Mouse (Mus musculus): ENCODE results near the gene Gm4353. TPM values are rescaled to one million over a fixed set of nuclear protein-coding genes. Genes with fewer than 3 reads are reported as not detected.
A peak's percentile ranks its signal among the peaks of the same experiment; 100 is the strongest.

Gm4353 gene
- polyA plus RNA-seq, 1 experiment: 1.1 TPM

- H3K4me1 ChIP-seq (replicated peaks; ENCODE audit: control insufficient read depth, insufficient read depth, low read length): peaks cover 2% of the 10 kb centered on the region; the same call in 1 of the 2 replicates
- WGBS: under 1% methylated on average over 19 of the region's 19 CpGs
- peak overlapping the region; percentile 63 for H3K4me3 ChIP-seq (ENCODE audit: control insufficient read depth, insufficient read depth, low read length)
- H3K27me3 ChIP-seq (ENCODE audit: control insufficient read depth, insufficient read depth, low read length): no peaks in the 10 kb centered on the region
- H3K27ac ChIP-seq (ENCODE audit: control insufficient read depth, insufficient read depth, low read length): peak overlapping the region; percentile 6; the same call in 1 of the 2 replicates
- DNase-seq: no peak
- H3K36me3 ChIP-seq (ENCODE audit: control insufficient read depth, insufficient read depth, low read length): no peaks in the 10 kb centered on the region
- TF ChIP-seq CTCF (IDR thresholded peaks at IDR 0.05; ENCODE audit: borderline replicate concordance, control insufficient read depth, extremely low read depth, insufficient read depth, low read length, poor library complexity): no peak
- TF ChIP-seq POLR2A (IDR thresholded peaks at IDR 0.05; ENCODE audit: control insufficient read depth, extremely low read depth, insufficient read depth, low read length, poor library complexity): no peak
These were observed 9.0 kb upstream of the Gm4353 start for GRCm38 (mm10) chr7:116093466-116093850.

GRCm38 (mm10) chr7:116092710-116093465 lies 8.5 kb upstream of the Gm4353 start:
- no peaks in the 10 kb centered on the region for H3K36me3 ChIP-seq (ENCODE audit: control insufficient read depth, insufficient read depth, low read length)
- WGBS: under 1% methylated on average over 38 of the region's 38 CpGs
- peaks cover 2% of the 10 kb centered on the region; the same call in 1 of the 2 replicates for H3K4me1 ChIP-seq (replicated peaks; ENCODE audit: control insufficient read depth, insufficient read depth, low read length)
- DNase-seq: peak; percentile 95
- peak overlapping the region; percentile 63 for H3K4me3 ChIP-seq (ENCODE audit: control insufficient read depth, insufficient read depth, low read length)
- H3K27me3 ChIP-seq (ENCODE audit: control insufficient read depth, insufficient read depth, low read length): no peaks in the 10 kb centered on the region
- peak overlapping the region; percentile 28; the same call in 1 of the 2 replicates for H3K27ac ChIP-seq (ENCODE audit: control insufficient read depth, insufficient read depth, low read length)
- TF ChIP-seq POLR2A (IDR thresholded peaks at IDR 0.05; ENCODE audit: control insufficient read depth, extremely low read depth, insufficient read depth, low read length, poor library complexity) (peak; percentile 83), CTCF (IDR thresholded peaks at IDR 0.05; ENCODE audit: borderline replicate concordance, control insufficient read depth, extremely low read depth, insufficient read depth, low read length, poor library complexity) (peak; percentile 64; the same call in 1 of the 2 replicates)

GRCm38 (mm10) chr7:116060739-116061138 lies 23.7 kb downstream of the Gm4353 start:
- Histone ChIP-seq H3K4me1 (replicated peaks; ENCODE audit: control insufficient read depth, insufficient read depth, low read length) (no peaks in the 10 kb centered on the region), H3K27me3 (ENCODE audit: control insufficient read depth, insufficient read depth, low read length) (no peaks in the 10 kb centered on the region), H3K27ac (ENCODE audit: control insufficient read depth, insufficient read depth, low read length) (no peak overlapping the region), H3K36me3 (ENCODE audit: control insufficient read depth, insufficient read depth, low read length) (no peaks in the 10 kb centered on the region), H3K4me3 (ENCODE audit: control insufficient read depth, insufficient read depth, low read length) (no peak overlapping the region)
- DNase-seq: no peak
- TF ChIP-seq CTCF (IDR thresholded peaks at IDR 0.05; ENCODE audit: borderline replicate concordance, control insufficient read depth, extremely low read depth, insufficient read depth, low read length, poor library complexity) (no peak), POLR2A (IDR thresholded peaks at IDR 0.05; ENCODE audit: control insufficient read depth, extremely low read depth, insufficient read depth, low read length, poor library complexity) (no peak)
- WGBS: 77% methylated on average over 1 of the region's 1 CpGs

GRCm38 (mm10) chr7:116040470-116041019 lies 43.9 kb downstream of the Gm4353 start:
- no peak overlapping the region for H3K27ac ChIP-seq (ENCODE audit: control insufficient read depth, insufficient read depth, low read length)
- no peak overlapping the region for H3K4me3 ChIP-seq (ENCODE audit: control insufficient read depth, insufficient read depth, low read length)
- peaks cover 12% of the 10 kb centered on the region for H3K27me3 ChIP-seq (ENCODE audit: control insufficient read depth, insufficient read depth, low read length)
- no peaks in the 10 kb centered on the region for H3K36me3 ChIP-seq (ENCODE audit: control insufficient read depth, insufficient read depth, low read length)
- WGBS: 41% methylated on average over 15 of the region's 15 CpGs
- H3K4me1 ChIP-seq (replicated peaks; ENCODE audit: control insufficient read depth, insufficient read depth, low read length): peaks cover 4% of the 10 kb centered on the region
- DNase-seq: no peak
- TF ChIP-seq POLR2A (IDR thresholded peaks at IDR 0.05; ENCODE audit: control insufficient read depth, extremely low read depth, insufficient read depth, low read length, poor library complexity) (no peak), CTCF (IDR thresholded peaks at IDR 0.05; ENCODE audit: borderline replicate concordance, control insufficient read depth, extremely low read depth, insufficient read depth, low read length, poor library complexity) (no peak)

- DNase-seq: peak; percentile 78
- H3K36me3 ChIP-seq (ENCODE audit: control insufficient read depth, insufficient read depth, low read length): no peaks in the 10 kb centered on the region
- H3K4me1 ChIP-seq (replicated peaks; ENCODE audit: control insufficient read depth, insufficient read depth, low read length): peaks cover 4% of the 10 kb centered on the region
- WGBS: 2% methylated on average over 48 of the region's 48 CpGs
- peak overlapping the region; percentile 41 for H3K4me3 ChIP-seq (ENCODE audit: control insufficient read depth, insufficient read depth, low read length)
- H3K27me3 ChIP-seq (ENCODE audit: control insufficient read depth, insufficient read depth, low read length): peaks cover 15% of the 10 kb centered on the region
- H3K27ac ChIP-seq (ENCODE audit: control insufficient read depth, insufficient read depth, low read length): no peak overlapping the region
- TF ChIP-seq CTCF (IDR thresholded peaks at IDR 0.05; ENCODE audit: borderline replicate concordance, control insufficient read depth, extremely low read depth, insufficient read depth, low read length, poor library complexity): peak; percentile 70; the same call in 1 of the 2 replicates
- TF ChIP-seq POLR2A (IDR thresholded peaks at IDR 0.05; ENCODE audit: control insufficient read depth, extremely low read depth, insufficient read depth, low read length, poor library complexity): no peak
These were observed 44.6 kb downstream of the Gm4353 start for GRCm38 (mm10) chr7:116039538-116040466.

GRCm38 (mm10) chr7:116039196-116039537 lies 45.3 kb downstream of the Gm4353 start, which contains the start of gene 1110004F10Rik:
Gene 1110004F10Rik, plus strand, starts transcription at chr7:116039397.
- H3K27ac ChIP-seq (ENCODE audit: control insufficient read depth, insufficient read depth, low read length): no peak within 1 kb of the TSS
- H3K36me3 ChIP-seq (ENCODE audit: control insufficient read depth, insufficient read depth, low read length): no peaks in the 10 kb centered on the region
- H3K27me3 ChIP-seq (ENCODE audit: control insufficient read depth, insufficient read depth, low read length): peaks cover 19% of the 10 kb centered on the region
- H3K4me1 ChIP-seq (replicated peaks; ENCODE audit: control insufficient read depth, insufficient read depth, low read length): peaks cover 4% of the 10 kb centered on the region
- TF ChIP-seq POLR2A (IDR thresholded peaks at IDR 0.05; ENCODE audit: control insufficient read depth, extremely low read depth, insufficient read depth, low read length, poor library complexity) (no peak), CTCF (IDR thresholded peaks at IDR 0.05; ENCODE audit: borderline replicate concordance, control insufficient read depth, extremely low read depth, insufficient read depth, low read length, poor library complexity) (no peak)
- peak within 1 kb of the TSS; percentile 41 for H3K4me3 ChIP-seq (ENCODE audit: control insufficient read depth, insufficient read depth, low read length)
- 8% methylated on average over 11 of the region's 11 CpGs for WGBS
- DNase-seq: no peak

All from thymus, adult 2 months (tissue).